Mouse (Mus musculus): Measurements from ENCODE around the gene Hdac5. TPM values are rescaled to one million over a fixed set of nuclear protein-coding genes. Genes with fewer than 3 reads are reported as not detected.
A peak's percentile ranks its signal among the peaks of the same experiment; 100 is the strongest.

The Hdac5 gene
- polyA plus RNA-seq, 1 experiment from 2014 or later, result 70.0 TPM

- Histone ChIP-seq H3K9me3 (no peaks in the 10 kb centered on the region), H3K4me2 (replicated peaks) (no peak overlapping the region), H3K4me3 (no peak overlapping the region), H3K9ac (no peak overlapping the region), H3K27ac (peak overlapping the region; percentile 25; the same call in 1 of the 2 replicates), H3K27me3 (no peaks in the 10 kb centered on the region), H3K36me3 (peaks cover 13% of the 10 kb centered on the region; the same call in 1 of the 2 replicates), H3K4me1 (peaks cover 64% of the 10 kb centered on the region)
- WGBS, result 68% methylated on average over 6 of the region's 6 CpGs
- ATAC-seq (ENCODE audit: insufficient number of reproducible peaks, insufficient read depth, low FRiP score, low TSS enrichment), result no peak
Observed at GRCm38 (mm10) chr11:102220451-102220850, 9.5 kb downstream of the Hdac5 start.

GRCm38 (mm10) chr11:102219994-102220346 is 10.0 kb downstream of the Hdac5 start:
- 77% methylated on average over 4 of the region's 4 CpGs for WGBS
- Histone ChIP-seq H3K9me3 (no peaks in the 10 kb centered on the region), H3K4me1 (peaks cover 64% of the 10 kb centered on the region), H3K36me3 (peaks cover 13% of the 10 kb centered on the region; the same call in 1 of the 2 replicates), H3K27me3 (no peaks in the 10 kb centered on the region), H3K4me2 (replicated peaks) (no peak overlapping the region), H3K9ac (no peak overlapping the region), H3K4me3 (no peak overlapping the region), H3K27ac (peak overlapping the region; percentile 25; the same call in 1 of the 2 replicates)
- no peak for ATAC-seq (ENCODE audit: insufficient number of reproducible peaks, insufficient read depth, low FRiP score, low TSS enrichment)

- Histone ChIP-seq H3K9ac (peak overlapping the region; percentile 55), H3K27ac (peak overlapping the region; percentile 91), H3K36me3 (peaks cover 13% of the 10 kb centered on the region; the same call in 1 of the 2 replicates), H3K4me2 (replicated peaks) (peak overlapping the region; percentile 64), H3K4me1 (peaks cover 64% of the 10 kb centered on the region), H3K27me3 (no peaks in the 10 kb centered on the region), H3K4me3 (peak overlapping the region; percentile 32), H3K9me3 (no peaks in the 10 kb centered on the region)
- 69% methylated on average over 14 of the region's 14 CpGs for WGBS
- 0 out of 2 replicates have a peak, but pooled peaks have one; percentile 2 for ATAC-seq (ENCODE audit: insufficient number of reproducible peaks, insufficient read depth, low FRiP score, low TSS enrichment)
Observed at GRCm38 (mm10) chr11:102219247-102219993, 10.5 kb downstream of the Hdac5 start.

- peaks cover 67% of the 10 kb centered on the region for H3K4me1 ChIP-seq
Observed at GRCm38 (mm10) chr11:102218783-102219182, 11.2 kb downstream of the Hdac5 start.

GRCm38 (mm10) chr11:102217876-102218430 is 12.0 kb downstream of the Hdac5 start:
- WGBS, result 61% methylated on average over 7 of the region's 7 CpGs
- Histone ChIP-seq H3K9ac (peak overlapping the region; percentile 55), H3K27me3 (no peaks in the 10 kb centered on the region), H3K4me1 (peaks cover 67% of the 10 kb centered on the region), H3K4me2 (replicated peaks) (peak overlapping the region; percentile 64), H3K4me3 (peak overlapping the region; percentile 32), H3K36me3 (peaks cover 13% of the 10 kb centered on the region; the same call in 1 of the 2 replicates), H3K27ac (peak overlapping the region; percentile 91), H3K9me3 (no peaks in the 10 kb centered on the region)
- ATAC-seq (ENCODE audit: insufficient number of reproducible peaks, insufficient read depth, low FRiP score, low TSS enrichment), result no peak

More at GRCm38 (mm10) chr11:102218783-102219182, 11.2 kb downstream of the Hdac5 start:
- peak overlapping the region; percentile 55 for H3K9ac ChIP-seq
- H3K27me3 ChIP-seq, result no peaks in the 10 kb centered on the region
- ATAC-seq (ENCODE audit: insufficient number of reproducible peaks, insufficient read depth, low FRiP score, low TSS enrichment), result peak; percentile 74
- 0% methylated on average over 10 of the region's 10 CpGs for WGBS
- peak overlapping the region; percentile 32 for H3K4me3 ChIP-seq
- no peaks in the 10 kb centered on the region for H3K9me3 ChIP-seq
- H3K36me3 ChIP-seq, result peaks cover 13% of the 10 kb centered on the region; the same call in 1 of the 2 replicates
- H3K27ac ChIP-seq, result peak overlapping the region; percentile 91
- H3K4me2 ChIP-seq (replicated peaks), result peak overlapping the region; percentile 64

GRCm38 (mm10) chr11:102217396-102217795 is 12.6 kb downstream of the Hdac5 start:
- ATAC-seq (ENCODE audit: insufficient number of reproducible peaks, insufficient read depth, low FRiP score, low TSS enrichment), result no peak
- H3K9me3 ChIP-seq, result no peaks in the 10 kb centered on the region
- peak overlapping the region; percentile 1; the same call in 1 of the 2 replicates for H3K4me3 ChIP-seq
- peak overlapping the region; percentile 64 for H3K4me2 ChIP-seq (replicated peaks)
- H3K9ac ChIP-seq, result no peak overlapping the region
- H3K36me3 ChIP-seq, result peaks cover 13% of the 10 kb centered on the region; the same call in 1 of the 2 replicates
- H3K27me3 ChIP-seq, result no peaks in the 10 kb centered on the region
- H3K27ac ChIP-seq, result no peak overlapping the region
- H3K4me1 ChIP-seq, result peaks cover 66% of the 10 kb centered on the region
- 72% methylated on average over 6 of the region's 6 CpGs for WGBS

- 52% methylated on average over 5 of the region's 5 CpGs for WGBS
- peak overlapping the region; percentile 37; the same call in 1 of the 2 replicates for H3K27ac ChIP-seq
- peaks cover 71% of the 10 kb centered on the region for H3K4me1 ChIP-seq
- 0 out of 2 replicates have a peak overlapping the region, but pooled peaks have one; percentile 4 for H3K9ac ChIP-seq
- no peak for ATAC-seq (ENCODE audit: insufficient number of reproducible peaks, insufficient read depth, low FRiP score, low TSS enrichment)
- peak overlapping the region; percentile 64 for H3K4me2 ChIP-seq (replicated peaks)
- peaks cover 11% of the 10 kb centered on the region; the same call in 1 of the 2 replicates for H3K36me3 ChIP-seq
- no peak overlapping the region for H3K4me3 ChIP-seq
- H3K27me3 ChIP-seq, result no peaks in the 10 kb centered on the region
- H3K9me3 ChIP-seq, result no peaks in the 10 kb centered on the region
Observed at GRCm38 (mm10) chr11:102216886-102217240, 13.1 kb downstream of the Hdac5 start.

- H3K9ac ChIP-seq, result 0 out of 2 replicates have a peak overlapping the region, but pooled peaks have one; percentile 4
Observed at GRCm38 (mm10) chr11:102216056-102216885, 13.7 kb downstream of the Hdac5 start.

GRCm38 (mm10) chr11:102215511-102215910 is 14.5 kb downstream of the Hdac5 start:
- Histone ChIP-seq H3K27ac (no peak overlapping the region), H3K27me3 (no peaks in the 10 kb centered on the region), H3K4me1 (peaks cover 79% of the 10 kb centered on the region), H3K4me2 (replicated peaks) (0 out of 2 replicates have a peak overlapping the region, but pooled peaks have one; percentile 9), H3K4me3 (no peak overlapping the region), H3K36me3 (0 out of 2 replicates have a peak, but pooled peaks cover 2% of the 10 kb centered on the region), H3K9me3 (no peaks in the 10 kb centered on the region), H3K9ac (no peak overlapping the region)
- 64% methylated on average over 11 of the region's 11 CpGs for WGBS
- ATAC-seq (ENCODE audit: insufficient number of reproducible peaks, insufficient read depth, low FRiP score, low TSS enrichment), result no peak

More at GRCm38 (mm10) chr11:102216056-102216885, 13.7 kb downstream of the Hdac5 start:
- ATAC-seq (ENCODE audit: insufficient number of reproducible peaks, insufficient read depth, low FRiP score, low TSS enrichment), result no peak
- H3K27ac ChIP-seq, result peak overlapping the region; percentile 63
- H3K4me2 ChIP-seq (replicated peaks), result peak overlapping the region; percentile 64
- WGBS, result 36% methylated on average over 12 of the region's 12 CpGs
- H3K4me3 ChIP-seq, result no peak overlapping the region
- peaks cover 5% of the 10 kb centered on the region; the same call in 1 of the 2 replicates for H3K36me3 ChIP-seq
- H3K27me3 ChIP-seq, result no peaks in the 10 kb centered on the region
- H3K4me1 ChIP-seq, result peaks cover 76% of the 10 kb centered on the region
- H3K9me3 ChIP-seq, result no peaks in the 10 kb centered on the region

GRCm38 (mm10) chr11:102214430-102215156 is 15.4 kb downstream of the Hdac5 start:
- peak overlapping the region; percentile 43; the same call in 1 of the 2 replicates for H3K27ac ChIP-seq
- H3K4me1 ChIP-seq, result peaks cover 75% of the 10 kb centered on the region
- no peak overlapping the region for H3K4me3 ChIP-seq
- no peak overlapping the region for H3K9ac ChIP-seq
- 52% methylated on average over 10 of the region's 10 CpGs for WGBS
- H3K36me3 ChIP-seq, result 0 out of 2 replicates have a peak, but pooled peaks cover 2% of the 10 kb centered on the region
- ATAC-seq (ENCODE audit: insufficient number of reproducible peaks, insufficient read depth, low FRiP score, low TSS enrichment), result no peak
- no peaks in the 10 kb centered on the region for H3K27me3 ChIP-seq
- H3K9me3 ChIP-seq, result no peaks in the 10 kb centered on the region
- no peak overlapping the region for H3K4me2 ChIP-seq (replicated peaks)

All from embryonic facial prominence, embryonic 12.5 days (tissue).